Mouse (Mus musculus) lung, postnatal 0 days (tissue): ENCODE data around the gene Kcnh5. TPM values are rescaled to one million over a fixed set of nuclear protein-coding genes. Genes with fewer than 3 reads are reported as not detected.

Source experiments
- ATAC-seq: fragments of 200-750 bp; cut with Nextera tagmentation; 2 replicates; pipeline ENCODE4 v1.8.0; 2017; ENCODE audit warnings: moderate library complexity
- DNase-seq: peaks from one replicate; pipeline ENCODE4 v3.0.0-alpha.2; 2016; ENCODE audit warnings: low spot score
- H3K27ac ChIP-seq: fragments of 300-500 bp; sonication (generic); 2 replicates; pipeline ENCODE4 v1.5.1; 2014; ENCODE audit warnings: antibody characterized with exemption, mild to moderate bottlenecking, low read length, mixed read lengths
- H3K27me3 ChIP-seq: fragments of 300-500 bp; sonication (generic); replicated peaks from 2 replicates; pipeline ENCODE4 v1.6.1; 2014; ENCODE audit warnings: low read length, mixed read lengths; ENCODE audit not compliant: insufficient read depth
- H3K36me3 ChIP-seq: fragments of 300-500 bp; sonication (generic); 2 replicates; pipeline ENCODE4 v1.6.1; 2014; ENCODE audit warnings: low read length, mixed read lengths; ENCODE audit not compliant: insufficient read depth
- H3K4me1 ChIP-seq: fragments of 300-500 bp; sonication (generic); 2 replicates; pipeline ENCODE4 v1.6.1; 2014; ENCODE audit warnings: antibody characterized with exemption, low read depth, low read length, mixed read lengths; ENCODE audit not compliant: insufficient read depth
- H3K4me2 ChIP-seq: fragments of 300-500 bp; sonication (generic); replicated peaks from 2 replicates; pipeline ENCODE4 v1.6.1; 2014; ENCODE audit warnings: low read depth, mild to moderate bottlenecking, low read length, moderate library complexity, mixed read lengths
- H3K4me3 ChIP-seq: fragments of 300-500 bp; sonication (generic); 2 replicates; pipeline ENCODE4 v1.5.1; 2014; ENCODE audit warnings: low read depth, low read length
- H3K9ac ChIP-seq: fragments of 300-500 bp; sonication (generic); replicated peaks from 2 replicates; pipeline ENCODE4 v1.6.1; 2014; ENCODE audit warnings: low read depth, mild to moderate bottlenecking
- H3K9me3 ChIP-seq: fragments of 300-500 bp; sonication (generic); 2 replicates; pipeline ENCODE4 v1.6.1; 2016; ENCODE audit warnings: low read length, mixed read lengths
- CTCF ChIP-seq: IDR thresholded peaks from 2 replicates; pipeline ENCODE4 v1.5.1; 2016; ENCODE audit warnings: antibody characterized with exemption, mild to moderate bottlenecking
- EP300 ChIP-seq: IDR thresholded peaks from 2 replicates; pipeline ENCODE4 v1.6.1; 2016; ENCODE audit warnings: antibody characterized with exemption, mild to moderate bottlenecking, control low read depth
- WGBS: fragments of 180-500 bp; shearing (Covaris S2); extraction: QIAGEN DNeasy Blood & Tissue Kit; methylation state at CpG from one replicate; pipeline ENCODE4 v1.1.7; 2014; 5-methylcytosine and 5-hydroxymethylcytosine counted together
- polyA plus RNA-seq: library from polyadenylated mRNA; unstranded; fragments of >200 nt; fragmentation: Nextera tagmentation; extraction: Ambion mirVana; gene quantifications from 2 replicates; pipeline ENCODE4 v1.2.1, GENCODE M21; 2015

Gene Kcnh5
- polyA plus RNA-seq, 1 experiment from 2014 or later: not detected

- DNase-seq: no peak
- no peak overlapping the region for H3K27ac ChIP-seq
- no peak overlapping the region for H3K9ac ChIP-seq
- H3K4me3 ChIP-seq: no peak overlapping the region
- no peak for TF ChIP-seq EP300
- no peak for TF ChIP-seq CTCF
- peaks cover 32% of the 10 kb centered on the region for H3K27me3 ChIP-seq
- no peak for ATAC-seq
- WGBS: 3% methylated on average over 18 of the region's 19 CpGs
- no peaks in the 10 kb centered on the region for H3K4me1 ChIP-seq
- no peak overlapping the region for H3K4me2 ChIP-seq
- H3K36me3 ChIP-seq: no peaks in the 10 kb centered on the region
- no peaks in the 10 kb centered on the region for H3K9me3 ChIP-seq
These were observed 1.1 kb downstream of the Kcnh5 start for GRCm38 (mm10) chr12:75175931-75176565.

GRCm38 (mm10) chr12:75170970-75171369 lies 6.2 kb downstream of the Kcnh5 start:
- H3K9ac ChIP-seq: no peak overlapping the region
- TF ChIP-seq EP300 (no peak), CTCF (peak; percentile 50)
- ATAC-seq (no peak), DNase-seq (peak; percentile 12)
- H3K36me3 ChIP-seq: no peaks in the 10 kb centered on the region
- H3K4me2 ChIP-seq: no peak overlapping the region
- no peaks in the 10 kb centered on the region for H3K9me3 ChIP-seq
- peaks cover 5% of the 10 kb centered on the region; the same call in 1 of the 2 replicates for H3K27me3 ChIP-seq
- 22% methylated on average over 2 of the region's 2 CpGs for WGBS
- H3K4me3 ChIP-seq: no peak overlapping the region
- H3K4me1 ChIP-seq: no peaks in the 10 kb centered on the region
- no peak overlapping the region for H3K27ac ChIP-seq

- TF ChIP-seq CTCF (no peak), EP300 (no peak)
- Histone ChIP-seq H3K36me3 (no peaks in the 10 kb centered on the region), H3K27ac (no peak overlapping the region), H3K27me3 (no peaks in the 10 kb centered on the region), H3K4me2 (no peak overlapping the region), H3K9me3 (no peaks in the 10 kb centered on the region), H3K9ac (no peak overlapping the region), H3K4me3 (no peak overlapping the region), H3K4me1 (no peaks in the 10 kb centered on the region)
- no peak for ATAC-seq
- 74% methylated on average over 2 of the region's 2 CpGs for WGBS
- no peak for DNase-seq
These were observed 24.0 kb downstream of the Kcnh5 start for GRCm38 (mm10) chr12:75153076-75153568.

- no peaks in the 10 kb centered on the region for H3K27me3 ChIP-seq
- WGBS: 79% methylated on average over 1 of the region's 1 CpGs
- ATAC-seq: no peak
- H3K9ac ChIP-seq: no peak overlapping the region
- TF ChIP-seq EP300 (no peak), CTCF (peak; percentile 17; the same call in 1 of the 2 replicates)
- H3K4me3 ChIP-seq: no peak overlapping the region
- H3K9me3 ChIP-seq: no peaks in the 10 kb centered on the region
- no peak overlapping the region for H3K4me2 ChIP-seq
- H3K4me1 ChIP-seq: no peaks in the 10 kb centered on the region
- DNase-seq: no peak
- no peaks in the 10 kb centered on the region for H3K36me3 ChIP-seq
- H3K27ac ChIP-seq: no peak overlapping the region
These were observed 37.3 kb downstream of the Kcnh5 start for GRCm38 (mm10) chr12:75139792-75140191.

GRCm38 (mm10) chr12:75091921-75092320 lies 85.2 kb downstream of the Kcnh5 start:
- H3K27ac ChIP-seq: no peak overlapping the region
- H3K4me2 ChIP-seq: no peak overlapping the region
- no peak for ATAC-seq
- H3K4me3 ChIP-seq: no peak overlapping the region
- H3K4me1 ChIP-seq: no peaks in the 10 kb centered on the region
- TF ChIP-seq CTCF (no peak), EP300 (no peak)
- H3K9ac ChIP-seq: no peak overlapping the region
- no peaks in the 10 kb centered on the region for H3K27me3 ChIP-seq
- H3K9me3 ChIP-seq: no peaks in the 10 kb centered on the region
- no peak for DNase-seq
- 74% methylated on average over 5 of the region's 5 CpGs for WGBS
- no peaks in the 10 kb centered on the region for H3K36me3 ChIP-seq

- Histone ChIP-seq H3K4me1 (no peaks in the 10 kb centered on the region), H3K36me3 (no peaks in the 10 kb centered on the region), H3K4me3 (no peak overlapping the region), H3K9ac (no peak overlapping the region), H3K27ac (no peak overlapping the region), H3K4me2 (no peak overlapping the region), H3K9me3 (no peaks in the 10 kb centered on the region), H3K27me3 (no peaks in the 10 kb centered on the region)
- 97% methylated on average over 1 of the region's 1 CpGs for WGBS
- no peak for DNase-seq
- TF ChIP-seq EP300 (no peak), CTCF (no peak)
- no peak for ATAC-seq
These were observed 86.2 kb downstream of the Kcnh5 start for GRCm38 (mm10) chr12:75090957-75091356.

- no peak for DNase-seq
- 48% methylated on average over 5 of the region's 5 CpGs for WGBS
- Histone ChIP-seq H3K36me3 (no peaks in the 10 kb centered on the region), H3K9me3 (no peaks in the 10 kb centered on the region), H3K4me3 (no peak overlapping the region), H3K4me2 (no peak overlapping the region), H3K9ac (no peak overlapping the region), H3K4me1 (no peaks in the 10 kb centered on the region), H3K27me3 (no peaks in the 10 kb centered on the region), H3K27ac (no peak overlapping the region)
- ATAC-seq: no peak
- TF ChIP-seq EP300 (no peak), CTCF (no peak)
These were observed 100.0 kb downstream of the Kcnh5 start for GRCm38 (mm10) chr12:75077175-75077574.
